Mouse (Mus musculus): ENCODE results near the gene Lrrc56. TPM values are rescaled to one million over a fixed set of nuclear protein-coding genes. Genes with fewer than 3 reads are reported as not detected.

Gene Lrrc56
- total and polyA plus RNA-seq, 3 experiments: 0.46 to 1.4 (median 0.93) TPM

DNA sequence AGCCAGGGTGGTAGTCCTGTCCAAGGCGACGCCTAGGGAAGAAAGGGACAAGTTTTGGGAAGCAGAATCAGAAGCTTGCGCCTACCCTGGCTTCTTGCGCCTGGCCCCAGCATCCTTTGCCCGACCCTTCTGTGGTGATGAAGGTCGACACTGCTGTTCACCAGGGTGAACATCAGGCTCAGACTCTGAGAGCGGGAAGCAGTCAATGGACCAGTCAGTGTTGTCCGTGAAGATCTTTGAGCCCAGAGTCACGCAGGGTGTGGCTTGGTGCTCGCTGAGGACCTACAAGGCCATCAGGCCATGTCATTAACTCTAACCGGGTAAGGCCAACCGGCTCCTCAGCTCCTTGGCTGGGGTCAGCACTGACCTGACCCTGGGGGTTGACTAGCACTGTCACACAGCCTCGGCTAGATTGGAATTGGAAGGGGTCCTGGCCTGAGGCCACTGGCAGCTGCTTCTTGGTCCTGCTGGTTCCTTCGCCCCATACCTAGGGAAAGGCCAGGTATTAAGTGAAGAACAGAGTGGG, 16.7 kb downstream of the Lrrc56 start:
- no peaks in the 10 kb centered on the region for H3K9me3 ChIP-seq (replicated peaks; ENCODE audit: low read length)
- in situ Hi-C loops (cut with MboI; ENCODE audit: low pct_ligation_motif_present, low pct_unique_long_range_greater_than_20kb, low sequenced_read_pairs): no loop called here
- H3K4me1 ChIP-seq (ENCODE audit: control insufficient read depth in 1 of 2, insufficient read depth in 2 of 2): peaks cover 4 to 6% of the 10 kb centered on the region in 2 experiments
- no peak overlapping the region for H3K9ac ChIP-seq (ENCODE audit: insufficient read depth, low read depth)
- H3K27ac ChIP-seq (ENCODE audit: insufficient read depth, low read depth): no peak overlapping the region
- peaks cover 42% of the 10 kb centered on the region for H3K27me3 ChIP-seq (replicated peaks)
- H3K36me3 ChIP-seq (replicated peaks in 1 of 2; ENCODE audit: control insufficient read depth in 1 of 2, insufficient read depth in 1 of 2, low read length in 1 of 2): no peaks in the 10 kb centered on the region
- no peak overlapping the region for H3K4me2 ChIP-seq (ENCODE audit: insufficient read depth, low read depth, poor library complexity, severe bottlenecking)
- dilution Hi-C loops (cut with MboI; ENCODE audit: extremely low pct_ligation_motif_present, extremely low pct_unique_long_range_greater_than_20kb, low sequenced_read_pairs): no loop called here
- no peak for DNase-seq (ENCODE audit: extremely low read depth)
- H3K4me3 ChIP-seq (replicated peaks in 1 of 3; ENCODE audit: low read depth in 2 of 3, low read length in 2 of 3, poor library complexity in 1 of 3): no peak overlapping the region
- no peak for TF ChIP-seq ELF1 (IDR thresholded peaks at IDR 0.05; ENCODE audit: low read depth, low read length)
- TF ChIP-seq CHD1 (IDR thresholded peaks at IDR 0.05; ENCODE audit: low read depth, low read length): no peak
- no peak for TF ChIP-seq HCFC1 (IDR thresholded peaks at IDR 0.05; ENCODE audit: low read depth, low read length)
- no peak for TF ChIP-seq POLR2AphosphoS2 (IDR thresholded peaks at IDR 0.05; ENCODE audit: low read depth, low read length)
- TF ChIP-seq SMC3 (IDR thresholded peaks at IDR 0.05; ENCODE audit: low read depth, low read length): no peak
- TF ChIP-seq UBTF (IDR thresholded peaks at IDR 0.05; ENCODE audit: low read depth, low read length): no peak
- no peak for TF ChIP-seq MXI1 (IDR thresholded peaks at IDR 0.05; ENCODE audit: low read depth, low read length)
- no peak for TF ChIP-seq BHLHE40 (IDR thresholded peaks at IDR 0.05; ENCODE audit: low read depth, low read length)
- no peak for TF ChIP-seq ZKSCAN1 (IDR thresholded peaks at IDR 0.05; ENCODE audit: borderline replicate concordance, low read depth, low read length)
- TF ChIP-seq GABPA (IDR thresholded peaks at IDR 0.05; ENCODE audit: insufficient replicate concordance, low read depth, low read length): no peak
- TF ChIP-seq CTCF (conservative IDR thresholded peaks at IDR 0.05 in 1 of 2, IDR thresholded peaks at IDR 0.05 in 1 of 2; ENCODE audit: low read depth in 2 of 2, low read length in 2 of 2): no peak
- TF ChIP-seq MAFK (IDR thresholded peaks at IDR 0.05; ENCODE audit: insufficient replicate concordance, low read length): no peak
- TF ChIP-seq USF2 (conservative IDR thresholded peaks at IDR 0.05; ENCODE audit: low read depth, low read length): no peak
- no peak for TF ChIP-seq RAD21 (IDR thresholded peaks at IDR 0.05; ENCODE audit: low read depth, low read length)
- no peak for TF ChIP-seq CHD2 (IDR thresholded peaks at IDR 0.05; ENCODE audit: low read length)
- TF ChIP-seq ZMIZ1 (IDR thresholded peaks at IDR 0.05; ENCODE audit: low read depth, low read length): no peak
- no peak for TF ChIP-seq POLR2A (IDR thresholded peaks at IDR 0.05; ENCODE audit: low read depth, low read length)
- TF ChIP-seq E2F4 (IDR thresholded peaks at IDR 0.05; ENCODE audit: insufficient replicate concordance, low read depth, low read length): no peak
- no peak for TF ChIP-seq USF1 (IDR thresholded peaks at IDR 0.05; ENCODE audit: low read depth, low read length)
- TF ChIP-seq ETS1 (conservative IDR thresholded peaks at IDR 0.05; ENCODE audit: low read depth, low read length): no peak
- no peaks in the 10 kb centered on the region for H3K79me2 ChIP-seq (replicated peaks; ENCODE audit: control insufficient read depth, extremely low read depth, insufficient read depth, poor library complexity, severe bottlenecking)

DNA sequence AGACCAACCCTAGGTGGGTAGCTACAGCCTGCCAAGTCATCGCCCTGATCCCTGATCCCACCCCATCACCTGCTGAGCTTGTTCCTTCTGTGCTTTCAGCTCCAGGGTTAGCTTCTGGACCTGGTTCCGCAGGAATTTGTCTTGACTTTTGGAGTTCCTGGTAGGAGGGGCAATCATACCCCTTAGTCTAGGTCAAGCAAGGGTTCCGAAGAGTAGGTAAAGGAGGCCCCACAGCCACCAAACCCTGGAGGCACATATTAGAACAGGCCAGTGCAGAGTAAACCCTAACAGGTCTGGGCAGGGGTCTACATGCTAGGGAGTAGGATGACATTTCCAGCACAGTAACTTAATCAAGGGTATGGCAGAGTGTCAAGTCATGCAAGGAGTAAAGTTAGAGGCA, 19.2 kb downstream of the Lrrc56 start:
- Histone ChIP-seq H3K4me3 (replicated peaks in 1 of 3; ENCODE audit: low read depth in 2 of 3, low read length in 2 of 3, poor library complexity in 1 of 3) (no peak overlapping the region), H3K9me3 (replicated peaks; ENCODE audit: low read length) (no peaks in the 10 kb centered on the region), H3K4me2 (ENCODE audit: insufficient read depth, low read depth, poor library complexity, severe bottlenecking) (no peak overlapping the region), H3K9ac (ENCODE audit: insufficient read depth, low read depth) (no peak overlapping the region), H3K79me2 (replicated peaks; ENCODE audit: control insufficient read depth, extremely low read depth, insufficient read depth, poor library complexity, severe bottlenecking) (no peaks in the 10 kb centered on the region), H3K27ac (ENCODE audit: insufficient read depth, low read depth) (no peak overlapping the region), H3K27me3 (replicated peaks) (peaks cover 40% of the 10 kb centered on the region), H3K36me3 (replicated peaks in 1 of 2; ENCODE audit: control insufficient read depth in 1 of 2, insufficient read depth in 1 of 2, low read length in 1 of 2) (peaks cover 0 to 12% of the 10 kb centered on the region in 2 experiments), H3K4me1 (ENCODE audit: control insufficient read depth in 1 of 2, insufficient read depth in 2 of 2) (peaks cover 10 to 15% of the 10 kb centered on the region in 2 experiments)
- in situ Hi-C loops (cut with MboI; ENCODE audit: low pct_ligation_motif_present, low pct_unique_long_range_greater_than_20kb, low sequenced_read_pairs): no loop called here
- TF ChIP-seq E2F4 (IDR thresholded peaks at IDR 0.05; ENCODE audit: insufficient replicate concordance, low read depth, low read length) (no peak), CHD2 (IDR thresholded peaks at IDR 0.05; ENCODE audit: low read length) (no peak), NELFE (IDR thresholded peaks at IDR 0.05; ENCODE audit: low read depth, low read length) (no peak), UBTF (IDR thresholded peaks at IDR 0.05; ENCODE audit: low read depth, low read length) (no peak), USF1 (IDR thresholded peaks at IDR 0.05; ENCODE audit: low read depth, low read length) (no peak), SMC3 (IDR thresholded peaks at IDR 0.05; ENCODE audit: low read depth, low read length) (no peak)
- DNase-seq (ENCODE audit: extremely low read depth): no peak
- dilution Hi-C loops (cut with MboI; ENCODE audit: extremely low pct_ligation_motif_present, extremely low pct_unique_long_range_greater_than_20kb, low sequenced_read_pairs): no loop called here

Data from CH12.LX (cell line).